Mouse (Mus musculus) right cerebral cortex, postnatal 14 days (tissue): Measurements from ENCODE around the gene Iqsec1.
A peak's percentile ranks its signal among the peaks of the same experiment; 100 is the strongest.

Experiments
- DNase-seq: peaks from one replicate; pipeline ENCODE4 v3.0.0; 2022

The Iqsec1 gene

GRCm38 (mm10) chr6:90812072-90812471, 176.4 kb downstream of the Iqsec1 start:
- DNase-seq: no peak

- no peak for DNase-seq
Measured at GRCm38 (mm10) chr6:90810576-90810975, 177.9 kb downstream of the Iqsec1 start.

- peak; percentile 95 for DNase-seq
Measured at GRCm38 (mm10) chr6:90809960-90810362, 178.5 kb downstream of the Iqsec1 start.

- peak; percentile 51 for DNase-seq
Measured at GRCm38 (mm10) chr6:90809077-90809840, 179.2 kb downstream of the Iqsec1 start.

- no peak for DNase-seq
Measured at GRCm38 (mm10) chr6:90808544-90808943, 179.9 kb downstream of the Iqsec1 start.

- no peak for DNase-seq
Measured at GRCm38 (mm10) chr6:90808134-90808533, 180.4 kb downstream of the Iqsec1 start.

- DNase-seq: no peak
Measured at GRCm38 (mm10) chr6:90807581-90807980, 180.9 kb downstream of the Iqsec1 start.

GRCm38 (mm10) chr6:90806743-90807142, 181.7 kb downstream of the Iqsec1 start:
- DNase-seq: no peak

- DNase-seq: no peak
Measured at GRCm38 (mm10) chr6:90805101-90805500, 183.4 kb downstream of the Iqsec1 start.

- no peak for DNase-seq
Measured at GRCm38 (mm10) chr6:90804646-90805045, 183.8 kb downstream of the Iqsec1 start.

- peak; percentile 63 for DNase-seq
Measured at GRCm38 (mm10) chr6:90802604-90803003, 185.9 kb downstream of the Iqsec1 start.

GRCm38 (mm10) chr6:90802058-90802457, 186.4 kb downstream of the Iqsec1 start:
- no peak for DNase-seq

- DNase-seq: no peak
Measured at GRCm38 (mm10) chr6:90800825-90801224, 187.7 kb downstream of the Iqsec1 start.

GRCm38 (mm10) chr6:90799116-90799515, 189.4 kb downstream of the Iqsec1 start:
- DNase-seq: no peak

GRCm38 (mm10) chr6:90798201-90798600, 190.3 kb downstream of the Iqsec1 start:
- no peak for DNase-seq

- no peak for DNase-seq
Measured at GRCm38 (mm10) chr6:90796902-90797596, 191.4 kb downstream of the Iqsec1 start.

- DNase-seq: no peak
Measured at GRCm38 (mm10) chr6:90790901-90791300, 197.6 kb downstream of the Iqsec1 start.

GRCm38 (mm10) chr6:90789520-90789919, 199.0 kb downstream of the Iqsec1 start:
- no peak for DNase-seq

- no peak for DNase-seq
Measured at GRCm38 (mm10) chr6:90787587-90787986, 200.9 kb downstream of the Iqsec1 start.

GRCm38 (mm10) chr6:90787036-90787435, 201.4 kb downstream of the Iqsec1 start:
- peak; percentile 53 for DNase-seq

- no peak for DNase-seq
Measured at GRCm38 (mm10) chr6:90786589-90786988, 201.9 kb downstream of the Iqsec1 start.

- no peak for DNase-seq
Measured at GRCm38 (mm10) chr6:90783945-90784344, 204.5 kb downstream of the Iqsec1 start.

GRCm38 (mm10) chr6:90783176-90783575, 205.3 kb downstream of the Iqsec1 start:
- no peak for DNase-seq
